Mouse (Mus musculus): ENCODE data around the gene Dmrt3. TPM values are rescaled to one million over a fixed set of nuclear protein-coding genes. Genes with fewer than 3 reads are reported as not detected.

The Dmrt3 gene
- polyA plus RNA-seq, 1 experiment from 2014 or later: not detected

DNA sequence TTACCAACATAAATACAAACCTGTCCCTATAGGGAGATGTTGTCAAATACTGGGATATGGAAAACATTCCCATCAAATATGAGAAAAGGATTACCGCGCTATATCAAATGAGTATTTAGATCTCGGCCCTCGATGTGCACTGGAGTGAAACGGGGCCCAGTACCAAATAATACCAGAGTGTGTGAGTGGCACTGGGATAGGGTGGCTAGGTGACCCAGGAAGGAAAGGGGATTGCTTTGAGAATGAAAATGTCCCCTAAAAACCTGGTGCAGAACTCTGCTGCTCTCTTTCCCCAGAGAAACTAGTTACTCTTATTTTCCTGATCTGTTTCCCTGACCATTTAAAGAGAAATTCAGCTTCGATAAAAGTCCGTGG lies 1.9 kb upstream of the Dmrt3 start:
- WGBS (ENCODE audit: insufficient replicate concordance): 3% methylated on average over 7 of the region's 7 CpGs
- Histone ChIP-seq H3K9me3 (replicated peaks) (no peaks in the 10 kb centered on the region), H3K27me3 (peaks cover 100% of the 10 kb centered on the region), H3K27ac (replicated peaks) (no peak overlapping the region), H3K36me3 (replicated peaks) (no peaks in the 10 kb centered on the region), H3K4me2 (no peak overlapping the region), H3K4me3 (replicated peaks) (no peak overlapping the region), H3K4me1 (replicated peaks) (peaks cover 21% of the 10 kb centered on the region), H3K9ac (no peak overlapping the region)
- no peak for ATAC-seq (ENCODE audit: insufficient read depth)

DNA sequence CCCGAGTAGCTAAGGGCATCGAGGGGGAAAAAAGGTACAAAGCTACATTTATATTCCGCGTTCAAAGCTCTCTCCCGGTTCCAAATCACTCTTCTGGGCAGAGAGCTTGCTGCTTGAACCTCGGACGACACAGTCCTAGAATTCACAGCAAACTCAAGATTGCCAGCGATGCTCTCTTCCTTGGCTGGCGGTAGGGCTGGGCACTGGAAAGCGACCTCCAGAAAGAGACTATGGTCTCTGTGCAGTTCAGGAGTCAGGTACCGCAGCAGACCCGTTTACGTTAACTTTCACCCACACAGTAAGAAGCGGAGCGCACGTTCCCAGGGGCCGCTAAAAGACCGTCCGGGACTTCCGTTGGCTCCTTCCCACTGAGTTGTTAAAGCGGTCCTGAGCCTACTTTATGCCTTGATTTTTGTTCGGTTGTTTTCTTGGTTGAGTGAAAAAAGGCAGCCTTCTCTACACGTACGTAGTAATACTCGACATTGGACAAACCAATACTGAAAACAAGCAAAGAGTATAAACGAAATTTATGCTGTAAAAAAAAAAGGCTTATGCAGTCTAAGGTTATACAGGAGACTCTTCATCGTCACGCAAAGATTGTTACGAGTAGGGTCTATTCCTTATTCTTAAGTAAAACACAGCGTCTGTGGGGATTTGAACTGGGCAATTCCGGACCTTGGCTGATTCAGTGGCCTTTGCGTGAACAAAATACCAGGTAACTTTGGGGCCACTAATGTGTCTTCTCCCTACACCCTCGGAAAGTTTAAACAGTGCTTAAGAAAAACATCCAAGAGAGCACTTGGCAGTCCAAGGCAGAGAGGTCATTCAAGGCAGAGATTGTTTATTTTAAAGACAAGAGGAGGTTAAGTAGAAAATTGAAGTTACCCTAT lies 895 bp upstream of the Dmrt3 start:
- Histone ChIP-seq H3K36me3 (replicated peaks) (no peaks in the 10 kb centered on the region), H3K9me3 (replicated peaks) (no peaks in the 10 kb centered on the region), H3K27me3 (peaks cover 100% of the 10 kb centered on the region), H3K4me3 (replicated peaks) (no peak overlapping the region), H3K4me2 (no peak overlapping the region), H3K4me1 (replicated peaks) (peaks cover 21% of the 10 kb centered on the region), H3K27ac (replicated peaks) (no peak overlapping the region), H3K9ac (no peak overlapping the region)
- ATAC-seq (ENCODE audit: insufficient read depth): no peak
- 1% methylated on average over 33 of the region's 33 CpGs for WGBS (ENCODE audit: insufficient replicate concordance)

DNA sequence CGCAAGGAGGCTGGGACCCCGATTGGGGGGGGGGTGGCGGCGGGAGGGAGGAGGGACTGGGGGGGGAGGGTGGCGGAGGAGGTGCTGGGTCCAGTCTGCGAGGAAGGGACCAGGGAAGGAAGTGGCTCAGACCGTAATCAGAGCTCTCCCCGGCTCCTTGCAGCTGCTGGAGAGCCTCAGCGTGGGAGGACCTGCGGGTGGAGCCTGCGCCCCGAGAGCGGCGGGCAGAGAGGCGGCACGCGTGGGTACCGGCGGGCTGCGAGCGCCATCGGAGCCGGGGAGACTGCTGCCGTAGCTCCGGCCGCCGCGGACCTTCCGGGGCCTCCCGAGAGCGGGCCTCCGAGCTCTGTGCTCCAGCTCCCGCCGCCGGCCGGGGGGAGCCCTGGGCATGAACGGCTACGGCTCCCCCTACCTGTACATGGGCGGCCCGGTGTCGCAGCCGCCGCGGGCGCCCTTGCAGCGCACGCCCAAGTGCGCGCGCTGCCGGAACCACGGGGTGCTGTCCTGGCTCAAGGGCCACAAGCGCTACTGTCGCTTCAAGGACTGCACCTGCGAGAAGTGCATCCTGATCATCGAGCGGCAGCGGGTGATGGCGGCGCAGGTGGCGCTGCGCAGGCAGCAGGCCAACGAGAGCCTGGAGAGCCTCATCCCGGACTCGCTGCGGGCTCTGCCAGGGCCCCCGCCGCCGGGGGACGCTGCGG lies 460 bp downstream of the Dmrt3 start:
- H3K9ac ChIP-seq: no peak overlapping the region
- ATAC-seq (ENCODE audit: insufficient read depth): no peak

DNA sequence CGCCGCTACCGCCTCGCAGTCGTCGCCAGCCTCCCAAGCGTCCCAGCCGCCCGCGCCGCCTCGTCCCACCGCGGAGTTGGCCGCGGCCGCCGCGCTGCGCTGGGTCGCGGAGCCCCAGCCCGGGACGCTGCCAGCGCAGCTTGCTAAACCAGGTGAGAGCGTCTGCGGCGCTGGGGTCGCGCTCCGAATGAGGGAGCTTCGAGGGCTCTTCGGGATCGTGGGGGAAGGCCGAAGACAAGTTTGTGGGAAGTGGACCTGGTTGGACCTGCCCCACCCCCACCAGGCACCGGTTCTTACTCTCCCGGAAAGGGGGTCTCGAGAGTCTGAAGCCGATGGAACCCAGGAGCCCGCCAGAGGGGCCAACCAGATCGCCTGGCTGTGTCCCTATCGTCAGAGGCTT lies 1.0 kb downstream of the Dmrt3 start:
- H3K4me2 ChIP-seq: peak overlapping the region; percentile 46

More for the DNA sequence above, 460 bp downstream of the Dmrt3 start:
- WGBS (ENCODE audit: insufficient replicate concordance): under 1% methylated on average over 52 of the region's 71 CpGs
- Histone ChIP-seq H3K9me3 (replicated peaks) (no peaks in the 10 kb centered on the region), H3K4me3 (replicated peaks) (peak overlapping the region; percentile 21), H3K4me1 (replicated peaks) (peaks cover 20% of the 10 kb centered on the region), H3K27me3 (peaks cover 99% of the 10 kb centered on the region), H3K36me3 (replicated peaks) (no peaks in the 10 kb centered on the region), H3K4me2 (peak overlapping the region; percentile 46), H3K27ac (replicated peaks) (no peak overlapping the region)

DNA sequence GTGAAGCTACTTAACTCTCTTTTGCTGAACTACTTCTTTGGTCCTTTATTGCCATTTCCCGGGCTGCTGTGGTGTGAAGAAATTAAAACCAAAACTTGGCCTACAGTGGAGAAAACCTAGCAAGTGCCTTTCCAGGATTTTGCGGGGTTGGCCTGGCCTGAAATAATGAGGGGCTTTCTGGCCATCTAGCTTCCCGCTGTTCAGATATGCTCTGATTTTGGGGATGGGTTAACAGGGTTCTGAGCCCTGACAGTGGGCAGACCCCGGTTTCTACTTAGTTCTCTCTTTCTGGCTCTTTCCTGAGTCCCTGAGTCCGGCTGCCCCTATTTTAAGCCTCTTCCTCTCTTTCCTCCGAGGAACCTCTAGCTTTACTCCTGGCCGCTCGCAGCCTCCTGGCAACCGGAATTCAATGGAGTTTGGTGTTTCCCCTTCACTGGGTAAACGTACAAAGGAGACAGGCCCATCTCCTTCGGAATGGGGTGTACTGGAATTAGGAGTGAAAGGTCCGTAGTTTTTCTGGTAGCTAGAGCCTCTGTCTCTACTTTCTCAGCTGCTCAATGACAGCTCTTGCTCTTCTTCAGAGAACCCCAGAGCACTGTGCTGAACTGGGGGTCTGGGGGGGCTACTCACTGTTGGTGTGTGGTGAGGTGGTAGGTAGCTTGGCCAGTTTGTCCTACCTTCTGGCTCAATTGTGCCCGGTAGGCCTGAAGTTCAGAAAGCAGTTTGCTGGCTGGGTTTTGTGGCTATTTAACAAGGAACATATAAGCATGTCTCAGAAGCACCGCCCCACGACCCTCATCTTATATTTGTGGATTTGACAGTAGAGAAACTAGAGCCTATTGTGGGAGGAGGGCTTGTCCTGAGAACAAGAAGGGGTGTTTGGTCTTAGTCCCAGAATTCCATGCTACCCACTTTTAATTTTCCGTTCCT lies 2.0 kb downstream of the Dmrt3 start:
- H3K9me3 ChIP-seq (replicated peaks): no peaks in the 10 kb centered on the region
- no peak overlapping the region for H3K4me3 ChIP-seq (replicated peaks)
- H3K36me3 ChIP-seq (replicated peaks): no peaks in the 10 kb centered on the region
- no peak overlapping the region for H3K27ac ChIP-seq (replicated peaks)
- H3K27me3 ChIP-seq: peaks cover 99% of the 10 kb centered on the region
- no peak for ATAC-seq (ENCODE audit: insufficient read depth)
- H3K4me2 ChIP-seq: no peak overlapping the region
- H3K9ac ChIP-seq: no peak overlapping the region
- WGBS (ENCODE audit: insufficient replicate concordance): 4% methylated on average over 16 of the region's 16 CpGs
- peaks cover 12% of the 10 kb centered on the region for H3K4me1 ChIP-seq (replicated peaks)

More for the DNA sequence above, 1.0 kb downstream of the Dmrt3 start:
- under 1% methylated on average over 42 of the region's 42 CpGs for WGBS (ENCODE audit: insufficient replicate concordance)
- ATAC-seq (ENCODE audit: insufficient read depth): no peak
- H3K4me1 ChIP-seq (replicated peaks): peaks cover 15% of the 10 kb centered on the region
- no peak overlapping the region for H3K27ac ChIP-seq (replicated peaks)
- H3K9ac ChIP-seq: no peak overlapping the region
- H3K36me3 ChIP-seq (replicated peaks): no peaks in the 10 kb centered on the region
- peaks cover 99% of the 10 kb centered on the region for H3K27me3 ChIP-seq
- peak overlapping the region; percentile 21 for H3K4me3 ChIP-seq (replicated peaks)
- no peaks in the 10 kb centered on the region for H3K9me3 ChIP-seq (replicated peaks)

DNA sequence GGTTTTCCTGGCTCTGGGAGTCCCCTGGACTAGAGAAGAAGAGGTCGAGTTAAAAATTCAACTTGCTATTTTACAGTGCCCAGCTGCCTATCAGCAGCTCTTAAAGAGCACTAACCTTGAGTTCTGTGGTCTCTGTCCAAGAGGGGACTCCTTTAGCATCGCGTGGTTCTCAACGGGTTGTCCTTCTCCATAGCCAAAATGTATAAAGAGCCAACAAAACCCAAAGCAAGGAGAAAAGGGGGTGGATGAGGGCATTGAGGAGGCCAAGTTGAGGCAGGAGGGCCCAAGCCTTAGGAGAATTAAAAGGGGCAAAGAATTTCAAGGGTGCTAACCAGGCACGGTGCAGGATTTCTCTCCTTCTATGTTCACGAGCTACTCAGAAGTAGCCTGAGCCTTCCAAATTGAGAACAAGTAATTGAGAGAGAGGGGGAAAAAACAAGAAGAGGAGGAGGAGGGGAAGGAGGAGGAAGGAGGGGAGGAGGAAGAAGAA lies 2.8 kb downstream of the Dmrt3 start:
- ATAC-seq (ENCODE audit: insufficient read depth): no peak
- Histone ChIP-seq H3K27me3 (peaks cover 97% of the 10 kb centered on the region), H3K36me3 (replicated peaks) (no peaks in the 10 kb centered on the region), H3K4me3 (replicated peaks) (no peak overlapping the region), H3K4me1 (replicated peaks) (peaks cover 12% of the 10 kb centered on the region), H3K27ac (replicated peaks) (no peak overlapping the region), H3K9me3 (replicated peaks) (no peaks in the 10 kb centered on the region), H3K9ac (no peak overlapping the region), H3K4me2 (no peak overlapping the region)
- 7% methylated on average over 6 of the region's 6 CpGs for WGBS (ENCODE audit: insufficient replicate concordance)

DNA sequence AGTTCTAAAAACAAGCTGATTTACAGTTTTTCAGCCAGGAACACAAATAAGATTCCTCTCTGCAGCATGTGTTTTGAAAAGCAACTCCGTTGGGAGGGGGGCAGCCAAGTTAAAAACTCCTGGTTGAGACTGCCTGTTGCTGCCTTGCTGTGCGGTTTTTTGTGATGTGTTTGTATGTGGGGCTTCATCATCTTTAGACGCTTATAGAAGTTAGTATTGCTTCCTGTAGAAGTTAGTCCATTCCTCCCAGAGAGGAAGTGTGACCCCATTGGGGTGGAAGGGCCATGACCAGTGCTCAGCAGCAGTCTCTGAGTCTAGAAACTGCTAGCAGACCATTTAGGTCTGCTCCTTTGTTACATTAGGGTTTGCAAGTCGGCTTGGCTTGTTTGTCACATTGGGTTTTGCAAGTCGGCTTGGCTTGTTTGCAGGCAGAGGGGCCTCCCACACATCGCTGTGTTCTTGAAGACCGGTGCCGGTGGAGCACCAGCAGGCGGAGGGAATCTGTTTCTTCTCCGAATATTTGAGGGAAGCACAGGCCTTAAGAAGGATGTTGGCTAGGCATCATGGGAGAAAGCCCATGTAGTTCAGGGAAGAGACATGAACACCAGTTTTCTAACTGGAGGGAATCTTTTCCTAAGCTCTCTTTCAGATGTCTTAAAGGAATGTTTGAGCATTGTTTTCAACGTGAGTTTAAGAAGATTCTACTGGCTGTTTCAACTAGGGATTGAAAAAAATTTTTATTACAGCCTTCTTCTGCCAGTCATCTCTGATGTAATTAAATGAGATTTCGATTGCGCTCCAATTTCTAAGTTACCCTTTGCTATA lies 3.6 kb downstream of the Dmrt3 start:
- 6% methylated on average over 13 of the region's 13 CpGs for WGBS (ENCODE audit: insufficient replicate concordance)
- no peak overlapping the region for H3K4me3 ChIP-seq (replicated peaks)
- no peak overlapping the region for H3K9ac ChIP-seq
- no peak overlapping the region for H3K27ac ChIP-seq (replicated peaks)
- no peak overlapping the region for H3K4me2 ChIP-seq
- no peaks in the 10 kb centered on the region for H3K36me3 ChIP-seq (replicated peaks)
- peaks cover 12% of the 10 kb centered on the region for H3K4me1 ChIP-seq (replicated peaks)
- H3K27me3 ChIP-seq: peaks cover 96% of the 10 kb centered on the region
- no peaks in the 10 kb centered on the region for H3K9me3 ChIP-seq (replicated peaks)
- ATAC-seq (ENCODE audit: insufficient read depth): no peak

DNA sequence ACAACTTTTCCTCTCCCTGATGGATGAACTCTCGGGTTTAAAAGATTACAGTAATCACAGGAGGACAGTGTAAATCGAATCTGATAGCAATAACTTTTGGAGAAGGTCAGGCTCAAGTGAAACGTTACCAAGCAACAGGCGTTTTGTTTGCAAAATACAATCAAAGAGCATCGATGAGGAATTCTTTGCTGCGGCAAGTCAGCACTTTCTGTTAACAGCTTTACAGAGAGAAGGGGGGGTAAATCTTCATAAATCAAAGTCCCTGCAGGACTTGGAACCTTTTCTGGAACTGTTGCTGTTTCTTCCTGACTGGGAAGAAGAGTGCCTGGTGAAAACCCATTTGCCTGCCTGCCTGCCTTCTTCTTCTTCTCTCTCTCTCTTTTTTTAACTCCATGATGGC lies 5.8 kb downstream of the Dmrt3 start:
- Histone ChIP-seq H3K9me3 (replicated peaks) (no peaks in the 10 kb centered on the region), H3K9ac (no peak overlapping the region), H3K4me3 (replicated peaks) (no peak overlapping the region), H3K4me1 (replicated peaks) (peaks cover 3% of the 10 kb centered on the region; the same call in 1 of the 2 replicates), H3K27me3 (peaks cover 96% of the 10 kb centered on the region), H3K27ac (replicated peaks) (no peak overlapping the region), H3K36me3 (replicated peaks) (no peaks in the 10 kb centered on the region), H3K4me2 (no peak overlapping the region)
- 14% methylated on average over 6 of the region's 6 CpGs for WGBS (ENCODE audit: insufficient replicate concordance)
- no peak for ATAC-seq (ENCODE audit: insufficient read depth)

DNA sequence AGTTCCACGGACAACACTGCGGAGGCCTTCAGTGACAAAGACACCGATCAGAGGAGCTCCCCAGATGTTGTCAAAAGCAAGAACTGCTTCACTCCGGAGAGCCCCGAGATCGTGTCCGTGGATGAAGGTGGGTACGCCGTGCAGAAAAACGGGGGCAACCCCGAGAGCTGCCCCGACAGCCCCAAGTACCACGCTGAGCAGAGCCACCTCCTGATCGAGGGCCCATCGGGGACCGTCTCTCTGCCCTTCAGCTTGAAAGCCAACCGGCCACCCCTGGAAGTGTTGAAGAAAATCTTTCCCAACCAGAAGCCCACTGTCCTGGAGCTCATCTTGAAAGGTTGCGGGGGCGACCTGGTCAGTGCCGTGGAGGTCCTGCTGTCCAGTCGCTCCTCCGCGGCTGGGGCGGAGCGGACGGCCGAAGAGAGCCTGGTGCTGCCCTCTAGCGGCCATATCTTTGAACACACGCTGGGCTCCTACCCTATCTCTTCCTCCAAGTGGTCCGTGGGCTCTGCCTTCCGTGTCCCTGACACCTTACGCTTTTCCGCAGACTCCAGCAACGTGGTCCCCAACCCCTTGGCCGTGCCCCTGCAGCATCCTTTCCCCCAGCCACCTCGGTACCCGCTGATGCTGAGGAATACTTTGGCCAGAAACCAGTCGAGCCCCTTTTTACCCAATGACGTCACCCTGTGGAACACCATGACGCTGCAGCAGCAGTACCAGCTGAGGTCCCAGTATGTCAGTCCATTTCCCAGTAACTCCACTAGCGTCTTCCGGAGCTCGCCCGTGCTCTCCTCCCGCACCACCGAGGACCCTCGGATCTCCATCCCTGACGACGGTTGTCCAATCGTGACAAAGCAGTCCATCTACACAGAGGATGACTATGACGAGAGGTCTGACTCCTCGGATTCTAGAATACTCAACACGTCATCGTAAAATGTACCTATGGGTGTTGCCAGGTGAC lies 12.5 kb downstream of the Dmrt3 start:
- peaks cover 87% of the 10 kb centered on the region for H3K27me3 ChIP-seq
- 24% methylated on average over 54 of the region's 54 CpGs for WGBS (ENCODE audit: insufficient replicate concordance)
- no peaks in the 10 kb centered on the region for H3K36me3 ChIP-seq (replicated peaks)
- no peak for ATAC-seq (ENCODE audit: insufficient read depth)
- peak overlapping the region; percentile 21; the same call in 1 of the 2 replicates for H3K4me3 ChIP-seq (replicated peaks)
- no peak overlapping the region for H3K27ac ChIP-seq (replicated peaks)
- H3K9me3 ChIP-seq (replicated peaks): no peaks in the 10 kb centered on the region
- peaks cover 3% of the 10 kb centered on the region; the same call in 1 of the 2 replicates for H3K4me1 ChIP-seq (replicated peaks)
- no peak overlapping the region for H3K9ac ChIP-seq
- peak overlapping the region; percentile 51 for H3K4me2 ChIP-seq

All from liver, embryonic 15.5 days (tissue).